Mouse (Mus musculus): ENCODE results near the gene Gtf2h1.

GRCm38 (mm10) chr7:46810325-46810724 lies 14.4 kb downstream of the Gtf2h1 start:
- TF ChIP-seq CTCF (IDR thresholded peaks at IDR 0.05; ENCODE audit: low read depth) = no peak; the same call in 1 of the 2 replicates
- no peak for TF ChIP-seq EP300 (optimal IDR thresholded peaks at IDR 0.05)
